Mouse (Mus musculus) erythroblast, embryonic 14.5 days (primary cell): ENCODE measurements around the gene Ccdc57.

Experiments
- GATA1 ChIP-seq: IDR thresholded peaks from 2 replicates; pipeline ENCODE4 v1.6.1; 2012; ENCODE audit warnings: low read length, inconsistent platforms, mixed read lengths
- TAL1 ChIP-seq: IDR thresholded peaks from 3 replicates; pipeline ENCODE4 v1.6.1; 2012; ENCODE audit warnings: low read length, inconsistent platforms, mixed read lengths

DNA sequence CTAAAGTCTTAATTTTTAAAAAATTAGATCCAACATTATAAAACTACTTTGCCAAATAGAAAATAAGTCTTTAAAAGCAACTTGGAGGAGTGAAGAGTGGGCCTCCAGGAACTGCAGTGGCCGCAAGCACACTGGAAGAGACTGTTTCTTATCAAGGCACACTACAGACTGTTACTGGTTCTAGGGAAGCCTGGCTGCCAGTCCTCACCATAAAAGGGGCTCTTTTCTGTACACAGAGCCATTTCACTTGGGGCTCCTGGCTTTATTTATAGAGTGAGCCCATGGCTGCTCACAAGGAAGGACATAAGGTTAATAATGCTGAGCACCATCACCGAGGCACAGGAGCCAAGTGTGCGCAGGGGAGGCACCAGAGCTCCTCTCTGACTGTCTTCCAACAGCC, 10.1 kb downstream of the Ccdc57 start:
- no peak for TF ChIP-seq GATA1
- no peak for TF ChIP-seq TAL1
